Mouse (Mus musculus): Measurements from ENCODE around the gene Ccdc127. TPM values are rescaled to one million over a fixed set of nuclear protein-coding genes. Genes with fewer than 3 reads are reported as not detected.

The Ccdc127 gene
- 21.9 to 31.7 TPM (median 24.1 TPM) in 4 replicates for total RNA-seq (2023; ENCODE audit: inconsistent age)

GRCm38 (mm10) chr13:74349566-74350434 is at the start of gene Ccdc127, which contains the start of gene Sdha:
Gene Ccdc127 (plus strand): TSS chr13:74350309.
Gene Sdha (minus strand): TSS chr13:74350280.

GRCm38 (mm10) chr13:74317170-74317849 is 32.8 kb upstream of the Ccdc127 start, which contains the start of gene Pdcd6:
Gene Pdcd6 (minus strand): TSS chr13:74317580.

GRCm38 (mm10) chr13:74363859-74364235 is 13.7 kb downstream of the Ccdc127 start, which contains the start of gene Lrrc14b:
Gene Lrrc14b (minus strand): TSS chr13:74364005.

DNA sequence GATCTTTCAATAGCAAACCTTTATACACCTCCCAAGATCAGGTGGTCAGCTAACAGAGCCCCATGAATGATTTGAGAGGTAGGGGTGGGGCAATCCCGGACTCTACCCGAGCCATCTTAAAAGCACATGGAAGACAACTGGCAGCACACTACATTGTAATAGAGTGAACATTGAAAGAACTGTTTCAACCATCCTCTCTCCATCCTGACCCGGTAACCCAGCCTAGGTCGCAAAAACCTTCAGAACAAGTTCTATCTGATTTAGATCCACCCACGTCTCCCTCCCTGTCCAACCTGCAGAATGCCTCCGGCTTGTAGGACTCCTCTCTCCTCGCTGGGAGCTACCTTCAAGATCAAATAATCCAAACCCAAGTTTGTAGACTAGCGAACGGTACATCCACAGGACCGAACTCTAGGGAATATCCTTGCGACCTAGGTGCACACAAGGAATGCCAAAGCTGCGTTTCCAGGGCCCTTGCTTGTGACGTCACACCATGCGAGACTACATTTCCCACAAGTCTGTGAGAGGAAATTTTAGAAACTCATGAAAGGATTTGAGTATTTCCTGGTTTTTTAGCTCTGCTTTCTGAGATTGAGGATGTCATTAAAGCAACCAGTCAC is 40.4 kb downstream of the Ccdc127 start, which contains the start of gene Zfp72:
Gene Zfp72, minus strand, starts transcription at position 466 of the 620 bp plus-strand sequence.

GRCm38 (mm10) chr13:74399298-74399839 is 49.3 kb downstream of the Ccdc127 start, which contains the start of gene Ftl1-ps1:
Gene Ftl1-ps1 (plus strand): TSS chr13:74399694.

Other genes starting within 250 kb of the Ccdc127 start
- not detected in 4 replicates for gene Slc9a3, start 228.9 kb upstream of the Ccdc127 start, total RNA-seq (2023; ENCODE audit: inconsistent age)
- gene Exoc3, start 141.6 kb upstream of the Ccdc127 start, total RNA-seq (2023; ENCODE audit: inconsistent age) = 41.1 to 53.1 TPM (median 46.4 TPM) in 4 replicates
- gene Ahrr, start 58.0 kb upstream of the Ccdc127 start, total RNA-seq (2023; ENCODE audit: inconsistent age) = 0.09 to 0.18 TPM in 2 of 4 replicates, not detected in the others
- gene Pdcd6, start 32.7 kb upstream of the Ccdc127 start, total RNA-seq (2023; ENCODE audit: inconsistent age) = 80.5 to 89.8 TPM (median 83.2 TPM) in 4 replicates
- 158 to 183 TPM (median 174 TPM) in 4 replicates for gene Sdha, start within 50 bp of the Ccdc127 start, total RNA-seq (2023; ENCODE audit: inconsistent age)
- not detected in 4 replicates for gene Lrrc14b, start 13.7 kb downstream of the Ccdc127 start, total RNA-seq (2023; ENCODE audit: inconsistent age)
- 1.5 to 2.2 TPM (median 2.1 TPM) in 4 replicates for gene Zfp72, start 40.5 kb downstream of the Ccdc127 start, total RNA-seq (2023; ENCODE audit: inconsistent age)
- gene Ftl1-ps1, start 49.4 kb downstream of the Ccdc127 start, total RNA-seq (2023; ENCODE audit: inconsistent age) = 565 to 616 TPM (median 592 TPM) in 4 replicates
- gene Zfp825, start 143.7 kb downstream of the Ccdc127 start, total RNA-seq (2023; ENCODE audit: inconsistent age) = 4.6 to 8.7 TPM (median 6.2 TPM) in 4 replicates